Mouse (Mus musculus) liver, adult 2 months (tissue): ENCODE data around the gene Zfp605. TPM values are rescaled to one million over a fixed set of nuclear protein-coding genes. Genes with fewer than 3 reads are reported as not detected.
"Not testable (repeated sequence)": the region's sequence is repeated elsewhere in the genome, so short reads cannot be mapped to it uniquely, and the experiment has no call there.

Source experiments
- DNase-seq: peaks from one replicate; pipeline ENCODE4 v3.0.0-alpha.2; 2011; ENCODE audit warnings: low read depth, low spot score; ENCODE audit errors: extremely low read depth
- H3K27ac ChIP-seq: fragments of 200-500 bp; replicated peaks from 2 replicates; pipeline ENCODE4 v1.5.1; 2012; ENCODE audit warnings: low read depth, mild to moderate bottlenecking, control low read depth, inconsistent platforms, low read length; ENCODE audit not compliant: insufficient read depth
- H3K27me3 ChIP-seq: fragments of 200-500 bp; 2 replicates; pipeline ENCODE4 v1.6.1; 2012; ENCODE audit warnings: mild to moderate bottlenecking, moderate library complexity, low read length, inconsistent platforms; ENCODE audit not compliant: control insufficient read depth, insufficient read depth
- H3K36me3 ChIP-seq: fragments of 200-500 bp; 2 replicates; pipeline ENCODE4 v1.6.1; 2012; ENCODE audit warnings: low read length, inconsistent platforms; ENCODE audit not compliant: control insufficient read depth, insufficient read depth
- H3K4me1 ChIP-seq: fragments of 200-500 bp; 2 replicates; pipeline ENCODE4 v1.6.1; 2011; ENCODE audit warnings: low read length; ENCODE audit not compliant: control insufficient read depth, insufficient read depth
- H3K4me3 ChIP-seq: fragments of 200-500 bp; 2 replicates; pipeline ENCODE4 v1.5.1; 2011; ENCODE audit warnings: low read depth, mild to moderate bottlenecking, control low read depth, low read length, moderate library complexity; ENCODE audit not compliant: insufficient read depth
- H3K79me2 ChIP-seq: fragments of 200-500 bp; 2 replicates; pipeline ENCODE4 v1.6.1; 2012; ENCODE audit warnings: inconsistent platforms, mild to moderate bottlenecking, low read length, moderate library complexity; ENCODE audit not compliant: control insufficient read depth, insufficient read depth
- H3K9ac ChIP-seq: fragments of 200-500 bp; 2 replicates; pipeline ENCODE4 v1.6.1; 2012; ENCODE audit warnings: low read depth, mild to moderate bottlenecking, control low read depth, inconsistent platforms, low read length
- CTCF ChIP-seq: fragments of 200-500 bp; IDR thresholded peaks from 2 replicates; pipeline ENCODE4 v1.5.1; 2011; ENCODE audit warnings: low read depth, low read length, control low read depth
- POLR2A ChIP-seq: fragments of 200-500 bp; IDR thresholded peaks from 2 replicates; pipeline ENCODE4 v1.6.1; 2011; ENCODE audit warnings: low read length, control low read depth; ENCODE audit not compliant: insufficient read depth; ENCODE audit errors: extremely low read depth
- WGBS: fragments of 180-500 bp; shearing (Covaris S2); methylation state at CpG from one replicate; pipeline ENCODE4 v1.1.7; 2018; 5-methylcytosine and 5-hydroxymethylcytosine counted together
- polyA plus RNA-seq: library from polyadenylated mRNA; depleted of rRNA; stranded (reverse); fragments of >200 nt; gene quantifications from 2 replicates; pipeline ENCODE4 v1.2.3, GENCODE M21; 2012; rRNA removed
- total RNA-seq: library from RNA; depleted of rRNA; stranded (reverse); fragments of >200 nt; gene quantifications from 2 replicates; pipeline ENCODE4 v1.2.3, GENCODE M21; 2014; rRNA removed

The Zfp605 gene
- total RNA-seq (2.5 and 2.6 TPM in 2 replicates), polyA plus RNA-seq (0.19 and 0.32 TPM in 2 replicates)

GRCm38 (mm10) chr5:110109991-110110441, at the start of gene Zfp605:
Zfp605 (plus strand) TSS chr5:110110092.
- Histone ChIP-seq H3K27ac (peak within 1 kb of the TSS; percentile 62), H3K27me3 (no peaks in the 10 kb centered on the region; the same call in 1 of the 2 replicates), H3K79me2 (peaks cover 6% of the 10 kb centered on the region; the same call in 1 of the 2 replicates), H3K36me3 (peaks cover 13% of the 10 kb centered on the region), H3K4me1 (peaks cover 6% of the 10 kb centered on the region; the same call in 1 of the 2 replicates), H3K4me3 (peak within 1 kb of the TSS; percentile 60), H3K9ac (peak within 1 kb of the TSS; percentile 49)
- under 1% methylated on average over 12 of the region's 12 CpGs for WGBS
- TF ChIP-seq POLR2A: no peak
- no peak for TF ChIP-seq CTCF
- peak; percentile 88 for DNase-seq

GRCm38 (mm10) chr5:110072413-110072812, 37.5 kb upstream of the Zfp605 start, which contains the start of gene Gm17655:
Gm17655 (minus strand) TSS chr5:110072513.
- not testable (repeated sequence) for H3K4me3 ChIP-seq, H3K79me2 ChIP-seq, DNase-seq, H3K9ac ChIP-seq, H3K27ac ChIP-seq, H3K36me3 ChIP-seq, H3K27me3 ChIP-seq, H3K4me1 ChIP-seq
- WGBS: 87% methylated on average over 2 of the region's 2 CpGs

GRCm38 (mm10) chr5:110082961-110083360, 26.9 kb upstream of the Zfp605 start:
- TF ChIP-seq CTCF (no peak), POLR2A (no peak)
- WGBS: 79% methylated on average over 4 of the region's 4 CpGs
- Histone ChIP-seq H3K36me3 (peaks cover 7% of the 10 kb centered on the region), H3K79me2 (no peaks in the 10 kb centered on the region), H3K9ac (no peak overlapping the region), H3K4me1 (no peaks in the 10 kb centered on the region), H3K4me3 (no peak overlapping the region), H3K27me3 (no peaks in the 10 kb centered on the region), H3K27ac (no peak overlapping the region)
- DNase-seq: no peak

DNA sequence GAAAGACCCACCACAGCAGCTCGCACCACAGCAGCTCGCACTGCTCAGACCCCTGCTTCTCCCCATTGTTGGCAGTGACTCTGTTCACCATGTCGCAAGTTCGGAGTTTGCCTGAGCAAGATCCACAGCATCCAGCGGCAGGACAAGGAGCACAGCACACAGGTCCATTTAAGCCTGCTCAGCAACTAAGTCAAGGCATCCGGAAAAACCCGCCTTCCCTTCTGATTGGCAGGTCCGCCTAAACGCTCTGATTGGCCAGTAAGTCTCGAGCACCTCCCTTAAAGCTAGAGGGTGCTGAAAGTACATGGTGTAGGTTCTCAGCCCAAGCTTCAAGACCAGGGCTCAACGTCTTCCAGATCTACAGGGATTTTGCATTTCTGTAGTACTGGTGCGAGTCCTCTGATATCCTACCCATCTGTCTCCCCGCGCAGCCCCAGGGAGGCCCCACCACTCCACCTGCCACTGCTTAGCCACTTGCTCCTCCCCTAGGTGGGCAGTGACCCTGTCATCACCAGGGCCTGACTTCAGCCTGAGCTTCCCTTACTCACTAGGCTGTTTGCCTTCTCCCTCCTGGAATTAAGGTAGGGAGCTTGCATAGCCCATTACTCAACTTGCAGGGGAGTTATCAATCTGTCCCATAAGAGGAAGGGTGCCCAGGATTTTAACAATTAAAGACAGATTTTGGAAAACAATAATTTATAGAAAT, 23.6 kb upstream of the Zfp605 start:
- no peak overlapping the region for H3K27ac ChIP-seq
- H3K27me3 ChIP-seq: no peaks in the 10 kb centered on the region
- H3K36me3 ChIP-seq: no peaks in the 10 kb centered on the region; the same call in 1 of the 2 replicates
- WGBS: 57% methylated on average over 14 of the region's 14 CpGs
- no peak overlapping the region for H3K9ac ChIP-seq
- DNase-seq: no peak
- no peaks in the 10 kb centered on the region for H3K4me1 ChIP-seq
- no peaks in the 10 kb centered on the region for H3K79me2 ChIP-seq
- H3K4me3 ChIP-seq: no peak overlapping the region
- TF ChIP-seq CTCF: no peak

- H3K27ac ChIP-seq: no peak overlapping the region
- no peaks in the 10 kb centered on the region for H3K4me1 ChIP-seq
- no peak overlapping the region for H3K9ac ChIP-seq
- 67% methylated on average over 2 of the region's 2 CpGs for WGBS
- no peaks in the 10 kb centered on the region for H3K79me2 ChIP-seq
- no peak overlapping the region for H3K4me3 ChIP-seq
- DNase-seq: no peak
- H3K36me3 ChIP-seq: no peaks in the 10 kb centered on the region
- no peaks in the 10 kb centered on the region for H3K27me3 ChIP-seq
- TF ChIP-seq POLR2A (no peak), CTCF (no peak)
Measured at GRCm38 (mm10) chr5:110091546-110091945, 18.3 kb upstream of the Zfp605 start.
